Mouse (Mus musculus): Measurements from ENCODE around the gene Urb2. TPM values are rescaled to one million over a fixed set of nuclear protein-coding genes. Genes with fewer than 3 reads are reported as not detected.

Urb2 gene
- polyA plus RNA-seq, 1 experiment, result 9.8 TPM

DNA sequence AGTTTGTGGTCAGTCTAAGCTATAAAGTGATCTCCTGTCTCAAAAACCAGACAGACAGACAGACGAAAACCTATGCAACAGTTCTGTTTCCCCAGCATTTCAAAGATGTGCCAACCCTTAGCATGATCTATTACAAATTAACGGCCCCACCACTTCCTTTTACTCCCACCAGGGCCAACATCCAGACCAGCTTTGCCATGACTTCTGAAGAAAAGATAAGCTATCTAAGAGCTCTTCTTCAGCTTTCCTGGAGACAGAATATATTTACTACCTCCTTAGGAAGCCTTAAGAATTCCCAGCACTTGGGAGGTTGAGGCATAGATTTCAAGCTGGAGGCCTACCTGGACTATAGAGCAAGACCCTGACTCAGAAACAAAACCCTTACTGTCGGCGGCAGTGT is 41.1 kb upstream of the Urb2 start:
- Histone ChIP-seq H3K79me2 (ENCODE audit: control insufficient read depth, insufficient read depth) (no peaks in the 10 kb centered on the region), H3ac (ENCODE audit: control insufficient read depth, insufficient read length, low read depth) (no peak overlapping the region), H3K79me3 (ENCODE audit: low read depth) (no peaks in the 10 kb centered on the region), H3K27me3 (ENCODE audit: control insufficient read depth, insufficient read depth, insufficient read length) (no peaks in the 10 kb centered on the region), H3K36me3 (ENCODE audit: control insufficient read depth, insufficient read depth) (no peaks in the 10 kb centered on the region), H3K4me3 (ENCODE audit: insufficient read depth, poor library complexity, severe bottlenecking) (no peak overlapping the region)
- TF ChIP-seq CTCF (IDR thresholded peaks at IDR 0.05; ENCODE audit: control insufficient read depth, insufficient read depth, insufficient read length) (no peak), MYOG (IDR thresholded peaks at IDR 0.05; ENCODE audit: control insufficient read depth, extremely low read depth, insufficient read length) (no peak), MYOD1 (IDR thresholded peaks at IDR 0.05; ENCODE audit: control insufficient read depth, insufficient read length, low read depth) (no peak), FOSL1 (IDR thresholded peaks at IDR 0.05; ENCODE audit: insufficient read depth, low read length, poor library complexity, severe bottlenecking) (no peak), USF1 (IDR thresholded peaks at IDR 0.05; ENCODE audit: low read depth) (no peak), CEBPB (IDR thresholded peaks at IDR 0.05; ENCODE audit: low read depth) (no peak), MAX (IDR thresholded peaks at IDR 0.05) (no peak)

DNA sequence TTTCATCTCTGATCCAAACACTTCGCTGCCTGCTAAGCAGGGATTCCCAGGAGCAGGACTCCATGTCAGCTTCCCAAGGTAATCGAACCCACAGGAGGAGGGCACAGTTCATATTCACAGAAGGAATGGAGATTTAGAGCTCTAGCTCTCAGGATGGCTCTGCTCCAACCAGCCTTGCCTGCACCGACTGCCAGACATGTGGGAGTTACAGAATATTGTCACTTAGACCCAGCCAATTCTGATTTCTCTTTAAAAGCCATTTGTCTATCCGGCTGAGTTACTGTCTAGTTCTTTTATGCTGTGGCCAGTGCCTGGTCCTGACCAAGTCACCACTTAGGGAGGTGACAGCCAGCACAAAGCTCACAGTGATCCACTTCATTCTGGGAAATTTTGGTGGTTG is 39.6 kb upstream of the Urb2 start:
- H3K27me3 ChIP-seq (ENCODE audit: control insufficient read depth, insufficient read depth, insufficient read length), result no peaks in the 10 kb centered on the region
- peak overlapping the region; percentile 45 for H3ac ChIP-seq (ENCODE audit: control insufficient read depth, insufficient read length, low read depth)
- no peaks in the 10 kb centered on the region for H3K79me3 ChIP-seq (ENCODE audit: low read depth)
- TF ChIP-seq MYOD1 (IDR thresholded peaks at IDR 0.05; ENCODE audit: control insufficient read depth, insufficient read length, low read depth) (no peak), CEBPB (IDR thresholded peaks at IDR 0.05; ENCODE audit: low read depth) (no peak), FOSL1 (IDR thresholded peaks at IDR 0.05; ENCODE audit: insufficient read depth, low read length, poor library complexity, severe bottlenecking) (no peak), MAX (IDR thresholded peaks at IDR 0.05) (no peak), USF1 (IDR thresholded peaks at IDR 0.05; ENCODE audit: low read depth) (no peak), MYOG (IDR thresholded peaks at IDR 0.05; ENCODE audit: control insufficient read depth, extremely low read depth, insufficient read length) (no peak), CTCF (IDR thresholded peaks at IDR 0.05; ENCODE audit: control insufficient read depth, insufficient read depth, insufficient read length) (no peak)
- no peaks in the 10 kb centered on the region for H3K36me3 ChIP-seq (ENCODE audit: control insufficient read depth, insufficient read depth)
- no peak overlapping the region for H3K4me3 ChIP-seq (ENCODE audit: insufficient read depth, poor library complexity, severe bottlenecking)
- H3K79me2 ChIP-seq (ENCODE audit: control insufficient read depth, insufficient read depth), result no peaks in the 10 kb centered on the region

DNA sequence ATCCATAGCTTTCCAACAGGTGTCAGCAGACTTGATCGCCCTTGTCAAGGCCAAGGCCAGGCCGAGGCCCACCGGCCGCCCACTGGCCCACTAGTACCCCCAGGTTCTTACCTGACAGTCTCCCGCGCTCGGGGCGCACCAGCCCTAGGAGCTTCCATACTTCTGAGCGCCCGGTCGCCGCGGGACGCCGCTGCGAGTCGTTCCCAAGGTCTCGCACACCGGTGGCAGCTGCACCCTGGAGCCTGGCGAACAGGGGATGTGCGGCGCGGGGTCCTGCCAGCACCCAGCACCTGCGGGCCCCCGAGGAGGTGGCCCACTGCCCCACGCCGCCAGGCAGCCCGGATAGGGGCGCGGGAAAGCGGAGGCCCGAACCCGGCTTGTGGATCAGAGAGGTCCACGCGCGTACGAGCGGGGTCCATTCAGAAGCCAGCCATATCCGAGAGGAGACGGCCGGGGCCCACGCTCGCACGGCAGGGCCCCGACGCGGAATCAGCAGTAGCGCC is 39.0 kb upstream of the Urb2 start:
- TF ChIP-seq MYOG (IDR thresholded peaks at IDR 0.05; ENCODE audit: control insufficient read depth, extremely low read depth, insufficient read length), result no peak
- no peak for TF ChIP-seq USF1 (IDR thresholded peaks at IDR 0.05; ENCODE audit: low read depth)
- TF ChIP-seq CEBPB (IDR thresholded peaks at IDR 0.05; ENCODE audit: low read depth), result no peak
- TF ChIP-seq MYOD1 (IDR thresholded peaks at IDR 0.05; ENCODE audit: control insufficient read depth, insufficient read length, low read depth), result no peak
- TF ChIP-seq MAX (IDR thresholded peaks at IDR 0.05), result no peak
- no peak for TF ChIP-seq FOSL1 (IDR thresholded peaks at IDR 0.05; ENCODE audit: insufficient read depth, low read length, poor library complexity, severe bottlenecking)
- TF ChIP-seq CTCF (IDR thresholded peaks at IDR 0.05; ENCODE audit: control insufficient read depth, insufficient read depth, insufficient read length), result no peak
- H3K36me3 ChIP-seq (ENCODE audit: control insufficient read depth, insufficient read depth), result no peaks in the 10 kb centered on the region
- H3K4me3 ChIP-seq (ENCODE audit: insufficient read depth, poor library complexity, severe bottlenecking), result peak overlapping the region; percentile 48
- H3K79me3 ChIP-seq (ENCODE audit: low read depth), result no peaks in the 10 kb centered on the region
- H3K79me2 ChIP-seq (ENCODE audit: control insufficient read depth, insufficient read depth), result no peaks in the 10 kb centered on the region
- H3K27me3 ChIP-seq (ENCODE audit: control insufficient read depth, insufficient read depth, insufficient read length), result no peaks in the 10 kb centered on the region
- peak overlapping the region; percentile 87 for H3ac ChIP-seq (ENCODE audit: control insufficient read depth, insufficient read length, low read depth)

DNA sequence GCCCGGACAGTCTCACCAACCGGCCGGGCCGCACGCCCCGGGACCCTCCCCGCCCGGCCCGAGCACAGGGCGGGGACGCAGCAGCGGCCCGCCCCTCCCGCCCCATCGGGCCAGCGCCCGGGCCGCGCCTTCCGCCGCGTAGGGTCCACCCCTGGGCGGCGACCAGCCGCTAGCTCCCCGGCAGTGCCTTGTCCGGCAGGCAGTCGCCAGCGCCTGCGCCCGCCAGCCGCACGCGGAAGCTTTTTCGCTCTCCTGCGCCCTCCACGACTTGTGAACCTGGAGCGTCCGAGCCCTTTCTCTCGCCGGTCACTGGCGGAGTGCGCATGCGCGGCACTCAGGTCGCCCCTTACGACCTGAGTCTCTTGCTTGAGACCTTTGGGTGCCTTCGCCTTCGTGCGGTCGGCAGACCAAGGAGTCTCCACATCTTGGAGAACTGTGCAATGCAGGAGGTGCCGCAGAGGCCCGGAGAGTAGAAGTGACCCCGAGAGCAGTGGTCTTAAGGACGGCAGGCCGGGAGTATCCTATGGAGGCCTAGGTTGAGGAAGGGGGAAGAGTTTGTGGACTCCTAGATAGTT is 38.4 kb upstream of the Urb2 start, which contains the start of gene Abcb10:
TSS of gene Abcb10 (minus strand) at position 297 of the 575 bp plus-strand sequence.
- Histone ChIP-seq H3K4me3 (ENCODE audit: insufficient read depth, poor library complexity, severe bottlenecking) (peak within 1 kb of the TSS; percentile 48), H3K36me3 (ENCODE audit: control insufficient read depth, insufficient read depth) (no peaks in the 10 kb centered on the region), H3ac (ENCODE audit: control insufficient read depth, insufficient read length, low read depth) (peak within 1 kb of the TSS; percentile 87), H3K27me3 (ENCODE audit: control insufficient read depth, insufficient read depth, insufficient read length) (no peaks in the 10 kb centered on the region), H3K79me2 (ENCODE audit: control insufficient read depth, insufficient read depth) (no peaks in the 10 kb centered on the region), H3K79me3 (ENCODE audit: low read depth) (no peaks in the 10 kb centered on the region)
- TF ChIP-seq MYOG (IDR thresholded peaks at IDR 0.05; ENCODE audit: control insufficient read depth, extremely low read depth, insufficient read length) (no peak), CEBPB (IDR thresholded peaks at IDR 0.05; ENCODE audit: low read depth) (no peak), MAX (IDR thresholded peaks at IDR 0.05) (peak; percentile 15)

DNA sequence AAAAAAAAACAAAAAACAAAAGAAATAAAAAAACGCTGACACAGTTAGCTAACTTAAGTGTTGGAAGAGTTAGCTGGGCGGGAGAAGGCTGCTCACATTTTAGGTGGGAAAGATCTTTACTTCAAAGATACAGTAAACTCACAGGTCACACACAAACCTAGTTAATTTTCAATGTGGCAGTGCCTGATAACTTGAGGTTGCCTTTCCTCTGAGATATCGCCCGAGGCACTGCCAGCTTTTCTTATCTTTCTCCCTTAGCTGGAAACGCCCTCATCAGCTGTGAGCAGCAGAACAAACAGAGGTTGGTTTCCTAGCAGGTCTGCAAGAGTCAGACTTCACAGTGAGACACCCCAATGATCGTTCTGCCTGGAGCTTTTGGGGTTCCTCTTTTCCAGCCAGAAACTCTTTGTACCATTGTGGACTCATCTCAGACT is 32.7 kb upstream of the Urb2 start:
- H3K4me3 ChIP-seq (ENCODE audit: insufficient read depth, poor library complexity, severe bottlenecking), result no peak overlapping the region

More for the DNA sequence above, 32.7 kb upstream of the Urb2 start:
- H3K79me3 ChIP-seq (ENCODE audit: low read depth), result no peaks in the 10 kb centered on the region
- H3ac ChIP-seq (ENCODE audit: control insufficient read depth, insufficient read length, low read depth), result no peak overlapping the region
- no peak for TF ChIP-seq CTCF (IDR thresholded peaks at IDR 0.05; ENCODE audit: control insufficient read depth, insufficient read depth, insufficient read length)
- TF ChIP-seq FOSL1 (IDR thresholded peaks at IDR 0.05; ENCODE audit: insufficient read depth, low read length, poor library complexity, severe bottlenecking), result no peak
- TF ChIP-seq MYOG (IDR thresholded peaks at IDR 0.05; ENCODE audit: control insufficient read depth, extremely low read depth, insufficient read length), result no peak
- TF ChIP-seq MAX (IDR thresholded peaks at IDR 0.05), result no peak
- no peak for TF ChIP-seq MYOD1 (IDR thresholded peaks at IDR 0.05; ENCODE audit: control insufficient read depth, insufficient read length, low read depth)
- no peak for TF ChIP-seq CEBPB (IDR thresholded peaks at IDR 0.05; ENCODE audit: low read depth)
- TF ChIP-seq USF1 (IDR thresholded peaks at IDR 0.05; ENCODE audit: low read depth), result no peak
- no peaks in the 10 kb centered on the region for H3K27me3 ChIP-seq (ENCODE audit: control insufficient read depth, insufficient read depth, insufficient read length)
- no peaks in the 10 kb centered on the region for H3K79me2 ChIP-seq (ENCODE audit: control insufficient read depth, insufficient read depth)
- H3K36me3 ChIP-seq (ENCODE audit: control insufficient read depth, insufficient read depth), result no peaks in the 10 kb centered on the region

Data from C2C12 (cell line).